Mouse (Mus musculus) MEL (cell line): ENCODE data around the gene Gla.

ENCODE experiments used
- CTCF ChIP-seq, 3 experiments: IDR thresholded peaks in 2 of 3; conservative IDR thresholded peaks in 1 of 3; 2 replicates each; pipeline ENCODE4 v1.5.1; 2011 to 2012; ENCODE audit warnings: low read length in 3 of 3, low read depth in 2 of 3, mild to moderate bottlenecking in 2 of 3, improper control_type of control experiment in 1 of 3, inconsistent platforms in 1 of 3, mixed read lengths in 1 of 3, moderate library complexity in 1 of 3; ENCODE audit not compliant: control insufficient read depth in 1 of 3, insufficient read depth in 1 of 3, poor library complexity in 1 of 3, severe bottlenecking in 1 of 3
- ETS1 ChIP-seq: IDR thresholded peaks from 2 replicates; pipeline ENCODE4 v1.6.1; 2012; ENCODE audit warnings: low read depth, mild to moderate bottlenecking, inconsistent platforms, low read length, improper control_type of control experiment, moderate library complexity
- MEF2A ChIP-seq: IDR thresholded peaks from 2 replicates; pipeline ENCODE4 v1.6.1; 2014; ENCODE audit warnings: low read depth, mild to moderate bottlenecking, inconsistent platforms, low read length, improper control_type of control experiment; ENCODE audit not compliant: poor library complexity, insufficient replicate concordance, severe bottlenecking; ENCODE audit errors: extremely low read depth
- NELFE ChIP-seq: IDR thresholded peaks from 2 replicates; pipeline ENCODE4 v1.6.1; 2011; ENCODE audit warnings: low read depth, low read length, improper control_type of control experiment
- SIN3A ChIP-seq: IDR thresholded peaks from 2 replicates; pipeline ENCODE4 v1.6.1; 2012; ENCODE audit warnings: low read length, improper control_type of control experiment, inconsistent platforms
- SMC3 ChIP-seq: IDR thresholded peaks from 2 replicates; pipeline ENCODE4 v1.6.1; 2011; ENCODE audit warnings: low read depth, low read length, improper control_type of control experiment
- TAL1 ChIP-seq: IDR thresholded peaks from 2 replicates; pipeline ENCODE4 v1.6.1; 2012; ENCODE audit warnings: mild to moderate bottlenecking, inconsistent platforms, low read length, moderate library complexity, mixed read lengths
- TCF12 ChIP-seq: IDR thresholded peaks from 2 replicates; pipeline ENCODE4 v1.6.1; 2014; ENCODE audit warnings: low read depth, mild to moderate bottlenecking, inconsistent platforms, low read length, improper control_type of control experiment, moderate library complexity
- USF1 ChIP-seq: IDR thresholded peaks from 2 replicates; pipeline ENCODE4 v1.6.1; 2014; ENCODE audit warnings: low read depth, mild to moderate bottlenecking, inconsistent platforms, low read length, improper control_type of control experiment, moderate library complexity
- ZC3H11A ChIP-seq: IDR thresholded peaks from 2 replicates; pipeline ENCODE4 v1.6.1; 2012; ENCODE audit warnings: low read depth, mild to moderate bottlenecking, inconsistent platforms, low read length, improper control_type of control experiment

GRCm38 (mm10) chrX:134635860-134636259 is 34.9 kb upstream of the Gla start:
- TF ChIP-seq CTCF (IDR thresholded peaks at IDR 0.05 in 2 of 3, conservative IDR thresholded peaks at IDR 0.05 in 1 of 3; ENCODE audit: control insufficient read depth in 1 of 3, insufficient read depth in 1 of 3, low read depth in 2 of 3, low read length in 3 of 3, poor library complexity in 1 of 3, severe bottlenecking in 1 of 3): no peak
- TF ChIP-seq USF1: no peak
- TF ChIP-seq TAL1: no peak
- TF ChIP-seq TCF12: no peak
- TF ChIP-seq ETS1: no peak
- TF ChIP-seq MEF2A: no peak
- TF ChIP-seq NELFE: no peak
- no peak for TF ChIP-seq SIN3A
- no peak for TF ChIP-seq ZC3H11A
- no peak for TF ChIP-seq SMC3
